Mouse (Mus musculus): ENCODE data around the gene Thsd7b.
A peak's percentile ranks its signal among the peaks of the same experiment; 100 is the strongest.
"Not testable (repeated sequence)": the region's sequence is repeated elsewhere in the genome, so short reads cannot be mapped to it uniquely, and the experiment has no call there.

The Thsd7b gene

GRCm38 (mm10) chr1:130085207-130085606 is 812.1 kb downstream of the Thsd7b start:
- DNase-seq (ENCODE audit: extremely low read depth, low read depth) = no peak

- no peak for DNase-seq (ENCODE audit: extremely low read depth, low read depth)
These were observed 812.8 kb downstream of the Thsd7b start for GRCm38 (mm10) chr1:130085910-130086309.

GRCm38 (mm10) chr1:130099227-130099626 is 826.1 kb downstream of the Thsd7b start:
- no peak for DNase-seq (ENCODE audit: extremely low read depth, low read depth)

GRCm38 (mm10) chr1:130112580-130113314 is 839.6 kb downstream of the Thsd7b start:
- peak; percentile 42 for DNase-seq (ENCODE audit: extremely low read depth, low read depth)

GRCm38 (mm10) chr1:130113549-130113948 is 840.4 kb downstream of the Thsd7b start:
- DNase-seq (ENCODE audit: extremely low read depth, low read depth) = no peak

GRCm38 (mm10) chr1:130130901-130131300 is 857.8 kb downstream of the Thsd7b start:
- no peak for DNase-seq (ENCODE audit: extremely low read depth, low read depth)

- DNase-seq (ENCODE audit: extremely low read depth, low read depth) = no peak
These were observed 893.1 kb downstream of the Thsd7b start for GRCm38 (mm10) chr1:130166187-130166586.

- DNase-seq (ENCODE audit: extremely low read depth, low read depth) = peak; percentile 26
These were observed 894.2 kb downstream of the Thsd7b start for GRCm38 (mm10) chr1:130167260-130167659.

GRCm38 (mm10) chr1:130169875-130170274 is 896.8 kb downstream of the Thsd7b start:
- DNase-seq (ENCODE audit: extremely low read depth, low read depth) = no peak

- no peak for DNase-seq (ENCODE audit: extremely low read depth, low read depth)
These were observed 897.2 kb downstream of the Thsd7b start for GRCm38 (mm10) chr1:130170290-130170689.

- DNase-seq (ENCODE audit: extremely low read depth, low read depth) = not testable (repeated sequence)
These were observed 913.7 kb downstream of the Thsd7b start for GRCm38 (mm10) chr1:130186836-130187235.

GRCm38 (mm10) chr1:130192190-130193028 is 919.3 kb downstream of the Thsd7b start:
- DNase-seq (ENCODE audit: extremely low read depth, low read depth) = peak; percentile 33

- DNase-seq (ENCODE audit: extremely low read depth, low read depth) = no peak
These were observed 944.3 kb downstream of the Thsd7b start for GRCm38 (mm10) chr1:130217404-130217803.

GRCm38 (mm10) chr1:130222904-130223303 is 949.8 kb downstream of the Thsd7b start:
- DNase-seq (ENCODE audit: extremely low read depth, low read depth) = no peak

- no peak for DNase-seq (ENCODE audit: extremely low read depth, low read depth)
These were observed 972.5 kb downstream of the Thsd7b start for GRCm38 (mm10) chr1:130245563-130245962.

GRCm38 (mm10) chr1:130246264-130246663 is 973.2 kb downstream of the Thsd7b start:
- not testable (repeated sequence) for DNase-seq (ENCODE audit: extremely low read depth, low read depth)

GRCm38 (mm10) chr1:130246930-130247329 is 973.8 kb downstream of the Thsd7b start:
- not testable (repeated sequence) for DNase-seq (ENCODE audit: extremely low read depth, low read depth)

- DNase-seq (ENCODE audit: extremely low read depth, low read depth) = no peak
These were observed 988.9 kb downstream of the Thsd7b start for GRCm38 (mm10) chr1:130262046-130262445.
